Mouse (Mus musculus): ENCODE measurements at regions not wholly inside any gene's neighbourhood (a gene's known extent, or its start where the extent isn't known, plus 50 kb on each side); places are given as distances from the start of the nearest gene placed in this dataset.

DNA sequence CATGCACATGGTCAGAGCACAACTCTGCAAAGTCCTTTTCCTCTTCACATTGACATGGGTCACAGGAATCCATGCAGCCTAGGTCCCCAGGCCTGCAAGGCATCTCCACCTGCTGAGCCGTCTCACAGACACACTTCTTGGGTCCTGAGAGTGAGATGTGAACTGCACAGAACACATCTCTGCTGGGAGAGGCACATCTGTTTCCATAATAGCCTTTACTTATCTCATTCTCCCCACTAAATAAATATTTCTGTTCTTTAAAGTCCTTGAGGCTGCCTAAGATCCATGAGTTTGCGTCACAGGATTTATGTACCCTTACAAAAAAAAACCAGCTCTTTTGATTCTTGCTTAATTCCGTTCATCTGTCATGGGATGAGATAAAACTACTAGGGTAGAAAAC lies 67.2 kb upstream of the Dapk1 start:
- TF ChIP-seq POLR2A (IDR thresholded peaks at IDR 0.05; ENCODE audit: borderline replicate concordance, insufficient read depth, low read length) (no peak), CTCF (IDR thresholded peaks at IDR 0.05; ENCODE audit: borderline replicate concordance, insufficient read depth, low read depth, low read length) (no peak)

Data from cerebellum, adult 2 months (tissue).